Mouse (Mus musculus) erythroblast, embryonic 14.5 days (primary cell): ENCODE data around the gene Atmin. TPM values are rescaled to one million over a fixed set of nuclear protein-coding genes. Genes with fewer than 3 reads are reported as not detected.

ENCODE experiments used
- H3K27me3 ChIP-seq: 2 replicates; pipeline ENCODE4 v1.6.1; 2012; ENCODE audit warnings: inconsistent platforms; ENCODE audit not compliant: control insufficient read depth
- H3K36me3 ChIP-seq: 2 replicates; pipeline ENCODE4 v1.6.1; 2012; ENCODE audit warnings: mild to moderate bottlenecking, inconsistent platforms; ENCODE audit not compliant: control insufficient read depth
- H3K4me1 ChIP-seq: 2 replicates; pipeline ENCODE4 v1.6.1; 2012; ENCODE audit warnings: inconsistent platforms; ENCODE audit not compliant: control insufficient read depth
- H3K4me3 ChIP-seq: replicated peaks from 2 replicates; pipeline ENCODE3; 2012; ENCODE audit warnings: moderate library complexity, mild to moderate bottlenecking, inconsistent platforms
- H3K9me3 ChIP-seq: 2 replicates; pipeline ENCODE4 v1.6.1; 2012; ENCODE audit warnings: low read length, inconsistent platforms, mixed read lengths; ENCODE audit not compliant: control insufficient read depth
- GATA1 ChIP-seq: IDR thresholded peaks from 2 replicates; pipeline ENCODE4 v1.6.1; 2012; ENCODE audit warnings: low read length, inconsistent platforms, mixed read lengths
- TAL1 ChIP-seq: IDR thresholded peaks from 3 replicates; pipeline ENCODE4 v1.6.1; 2012; ENCODE audit warnings: low read length, inconsistent platforms, mixed read lengths
- polyA plus RNA-seq: library from polyadenylated mRNA; stranded (reverse); fragments of >175 nt; gene quantifications from 2 replicates; pipeline ENCODE4 v1.2.3, GENCODE M21; 2012

Gene Atmin
- polyA plus RNA-seq, 1 experiment = 0.05 TPM

- no peaks in the 10 kb centered on the region; the same call in 1 of the 2 replicates for H3K36me3 ChIP-seq
- peak overlapping the region; percentile 69 for H3K4me3 ChIP-seq
- TF ChIP-seq TAL1 = no peak
- no peak for TF ChIP-seq GATA1
- H3K4me1 ChIP-seq = peaks cover 24% of the 10 kb centered on the region
- peaks cover 10% of the 10 kb centered on the region for H3K27me3 ChIP-seq
- no peaks in the 10 kb centered on the region for H3K9me3 ChIP-seq
These were observed 34.9 kb downstream of the Atmin start for GRCm38 (mm10) chr8:116978052-116978451.

GRCm38 (mm10) chr8:116978631-116979256, 35.6 kb downstream of the Atmin start, which contains the start of gene 1700030J22Rik:
TSS of gene 1700030J22Rik (minus strand) at chr8:116978959.
- H3K9me3 ChIP-seq = no peaks in the 10 kb centered on the region
- TF ChIP-seq TAL1 = no peak
- TF ChIP-seq GATA1 = no peak
- peaks cover 10% of the 10 kb centered on the region for H3K27me3 ChIP-seq
- H3K4me1 ChIP-seq = peaks cover 24% of the 10 kb centered on the region
- no peaks in the 10 kb centered on the region; the same call in none of the 2 replicates for H3K36me3 ChIP-seq
- peak within 1 kb of the TSS; percentile 69 for H3K4me3 ChIP-seq

- no peaks in the 10 kb centered on the region for H3K9me3 ChIP-seq
- peaks cover 6% of the 10 kb centered on the region for H3K36me3 ChIP-seq
- no peak overlapping the region for H3K4me3 ChIP-seq
- H3K4me1 ChIP-seq = peaks cover 24% of the 10 kb centered on the region
- TF ChIP-seq TAL1 (no peak), GATA1 (no peak)
- peaks cover 3% of the 10 kb centered on the region for H3K27me3 ChIP-seq
These were observed 36.9 kb downstream of the Atmin start for GRCm38 (mm10) chr8:116980117-116980516.

GRCm38 (mm10) chr8:116989842-116990241, 46.6 kb downstream of the Atmin start:
- Histone ChIP-seq H3K4me3 (no peak overlapping the region), H3K4me1 (peaks cover 26% of the 10 kb centered on the region), H3K36me3 (peaks cover 16% of the 10 kb centered on the region), H3K27me3 (no peaks in the 10 kb centered on the region), H3K9me3 (no peaks in the 10 kb centered on the region)
- TF ChIP-seq GATA1 = no peak
- TF ChIP-seq TAL1 = no peak

- Histone ChIP-seq H3K27me3 (peaks cover 3% of the 10 kb centered on the region; the same call in 1 of the 2 replicates), H3K4me1 (peaks cover 26% of the 10 kb centered on the region), H3K4me3 (no peak overlapping the region), H3K36me3 (peaks cover 15% of the 10 kb centered on the region), H3K9me3 (no peaks in the 10 kb centered on the region)
- TF ChIP-seq GATA1 (no peak), TAL1 (no peak)
These were observed 48.0 kb downstream of the Atmin start for GRCm38 (mm10) chr8:116991241-116991640.

GRCm38 (mm10) chr8:116992176-116992971, 49.2 kb downstream of the Atmin start:
- TF ChIP-seq GATA1 (no peak), TAL1 (no peak)
- Histone ChIP-seq H3K27me3 (peaks cover 3% of the 10 kb centered on the region; the same call in 1 of the 2 replicates), H3K9me3 (no peaks in the 10 kb centered on the region), H3K36me3 (peaks cover 8% of the 10 kb centered on the region; the same call in 1 of the 2 replicates), H3K4me3 (peak overlapping the region; percentile 75), H3K4me1 (peaks cover 26% of the 10 kb centered on the region)

GRCm38 (mm10) chr8:116993095-116993867, 50.1 kb downstream of the Atmin start, which contains the start of gene Gcsh:
TSS of gene Gcsh (minus strand) at chr8:116993537.
- Histone ChIP-seq H3K27me3 (peaks cover 3% of the 10 kb centered on the region; the same call in 1 of the 2 replicates), H3K36me3 (peaks cover 6% of the 10 kb centered on the region; the same call in 1 of the 2 replicates), H3K9me3 (no peaks in the 10 kb centered on the region), H3K4me3 (peak within 1 kb of the TSS; percentile 75), H3K4me1 (peaks cover 26% of the 10 kb centered on the region)
- TF ChIP-seq GATA1 (no peak), TAL1 (no peak)

- H3K27me3 ChIP-seq = peaks cover 3% of the 10 kb centered on the region; the same call in 1 of the 2 replicates
- TF ChIP-seq GATA1 (no peak), TAL1 (no peak)
- H3K36me3 ChIP-seq = no peaks in the 10 kb centered on the region; the same call in 1 of the 2 replicates
- peak overlapping the region; percentile 75 for H3K4me3 ChIP-seq
- H3K9me3 ChIP-seq = no peaks in the 10 kb centered on the region
- H3K4me1 ChIP-seq = peaks cover 26% of the 10 kb centered on the region
These were observed 51.0 kb downstream of the Atmin start for GRCm38 (mm10) chr8:116994016-116994716.

Other genes with a start within 250 kb of the Atmin start
- 0.03 and 0.10 TPM in 2 replicates for gene Cdyl2, start 210.4 kb upstream of the Atmin start, polyA plus RNA-seq
- 12.0 and 20.2 TPM in 2 replicates for gene Cmc2, start 21.9 kb upstream of the Atmin start, polyA plus RNA-seq
- 1.7 and 2.6 TPM in 2 replicates for gene Cenpn, start 21.7 kb upstream of the Atmin start, polyA plus RNA-seq
- 0.36 and 0.62 TPM in 2 replicates for gene 1700030J22Rik, start 35.6 kb downstream of the Atmin start, polyA plus RNA-seq
- 0.04 and 0.10 TPM in 2 replicates for gene Gcsh, start 50.1 kb downstream of the Atmin start, polyA plus RNA-seq
- gene Pkd1l2, start 139.1 kb downstream of the Atmin start, polyA plus RNA-seq = not detected in 2 replicates
- not detected in 2 replicates for gene Bco1, start 152.5 kb downstream of the Atmin start, polyA plus RNA-seq
- gene Gan, start 214.7 kb downstream of the Atmin start, polyA plus RNA-seq = 0.18 and 0.24 TPM in 2 replicates